Mouse (Mus musculus) hindbrain, postnatal 0 days (tissue): ENCODE measurements around the gene Pptc7. TPM values are rescaled to one million over a fixed set of nuclear protein-coding genes. Genes with fewer than 3 reads are reported as not detected.

Experiments
- ATAC-seq: fragments of 200-750 bp; cut with Nextera tagmentation; 2 replicates; pipeline ENCODE4 v1.8.0; 2017; ENCODE audit warnings: mild to moderate bottlenecking, moderate TSS enrichment, moderate library complexity
- DNase-seq: peaks from one replicate; pipeline ENCODE4 v3.0.0-alpha.2; 2015; ENCODE audit warnings: low spot score
- H3K27ac ChIP-seq: fragments of 300-500 bp; sonication (generic); 2 replicates; pipeline ENCODE4 v1.5.1; 2014; ENCODE audit warnings: mild to moderate bottlenecking
- H3K27me3 ChIP-seq: fragments of 300-500 bp; sonication (generic); 2 replicates; pipeline ENCODE4 v1.6.1; 2014; ENCODE audit warnings: low read length, mixed read lengths; ENCODE audit not compliant: insufficient read depth
- H3K36me3 ChIP-seq: fragments of 300-500 bp; sonication (generic); 2 replicates; pipeline ENCODE4 v1.6.1; 2014; ENCODE audit warnings: low read length, mixed read lengths; ENCODE audit not compliant: insufficient read depth
- H3K4me1 ChIP-seq: fragments of 300-500 bp; sonication (generic); 2 replicates; pipeline ENCODE4 v1.6.1; 2014; ENCODE audit warnings: antibody characterized with exemption, low read length, mixed read lengths; ENCODE audit not compliant: insufficient read depth
- H3K4me2 ChIP-seq: fragments of 300-500 bp; sonication (generic); 2 replicates; pipeline ENCODE4 v1.6.1; 2014; ENCODE audit warnings: low read depth, mild to moderate bottlenecking, low read length, moderate library complexity, mixed read lengths
- H3K4me3 ChIP-seq: fragments of 300-500 bp; sonication (generic); 2 replicates; pipeline ENCODE4 v1.5.1; 2014; ENCODE audit warnings: low read length
- H3K9ac ChIP-seq: fragments of 300-500 bp; sonication (generic); replicated peaks from 2 replicates; pipeline ENCODE4 v1.6.1; 2014; ENCODE audit warnings: mild to moderate bottlenecking, low read length, moderate library complexity, mixed read lengths
- H3K9me3 ChIP-seq: fragments of 300-500 bp; sonication (generic); 2 replicates; pipeline ENCODE4 v1.6.1; 2016; ENCODE audit warnings: low read length, mixed read lengths
- CTCF ChIP-seq: IDR thresholded peaks from 2 replicates; pipeline ENCODE4 v1.5.1; 2016; ENCODE audit warnings: antibody characterized with exemption, control low read depth, low read depth
- WGBS: fragments of 180-500 bp; shearing (Covaris S2); extraction: QIAGEN DNeasy Blood & Tissue Kit; methylation state at CpG from one replicate; pipeline ENCODE4 v1.1.7; 2014; 5-methylcytosine and 5-hydroxymethylcytosine counted together
- polyA plus RNA-seq: library from polyadenylated mRNA; unstranded; fragments of >200 nt; fragmentation: Nextera tagmentation; extraction: Ambion mirVana; gene quantifications from 2 replicates; pipeline ENCODE4 v1.2.1, GENCODE M21; 2015
- total RNA-seq: library from RNA; depleted of rRNA; stranded (reverse); fragments of >200 nt; gene quantifications from 2 replicates; pipeline ENCODE4 v1.2.3, GENCODE M21; 2014

The Pptc7 gene
- total and polyA plus RNA-seq, 2 experiments from 2014 or later, result 7.2 to 18.7 TPM

DNA sequence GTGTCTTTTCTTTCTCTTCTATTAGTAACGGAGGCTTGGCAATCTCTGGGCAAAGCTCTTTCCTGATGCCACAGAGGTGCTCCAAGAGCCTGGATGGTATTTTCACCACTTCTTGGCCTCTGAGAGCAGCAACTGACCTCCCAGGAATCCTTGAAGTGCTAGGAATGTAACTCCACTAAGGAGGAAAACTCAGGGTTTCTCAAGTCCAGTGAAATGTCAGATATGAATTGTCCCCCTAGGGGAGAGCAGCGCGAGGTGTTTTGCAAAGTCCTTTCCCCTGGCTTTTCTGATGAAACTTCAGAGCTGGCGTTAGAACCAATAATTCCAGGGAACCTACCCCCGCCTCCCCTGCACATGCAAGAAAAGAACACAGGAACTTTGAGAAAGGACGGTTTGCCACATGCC is 3.7 kb upstream of the Pptc7 start:
- no peak overlapping the region for H3K27ac ChIP-seq
- peaks cover 3% of the 10 kb centered on the region for H3K4me1 ChIP-seq
- no peak for DNase-seq
- peak; percentile 17; the same call in 1 of the 2 replicates for TF ChIP-seq CTCF
- H3K27me3 ChIP-seq, result no peaks in the 10 kb centered on the region
- no peak for ATAC-seq
- WGBS, result 41% methylated on average over 6 of the region's 6 CpGs
- no peaks in the 10 kb centered on the region for H3K36me3 ChIP-seq
- no peak overlapping the region for H3K4me3 ChIP-seq
- no peaks in the 10 kb centered on the region for H3K9me3 ChIP-seq
- no peak overlapping the region for H3K9ac ChIP-seq
- H3K4me2 ChIP-seq, result peak overlapping the region; percentile 24; the same call in 1 of the 2 replicates

DNA sequence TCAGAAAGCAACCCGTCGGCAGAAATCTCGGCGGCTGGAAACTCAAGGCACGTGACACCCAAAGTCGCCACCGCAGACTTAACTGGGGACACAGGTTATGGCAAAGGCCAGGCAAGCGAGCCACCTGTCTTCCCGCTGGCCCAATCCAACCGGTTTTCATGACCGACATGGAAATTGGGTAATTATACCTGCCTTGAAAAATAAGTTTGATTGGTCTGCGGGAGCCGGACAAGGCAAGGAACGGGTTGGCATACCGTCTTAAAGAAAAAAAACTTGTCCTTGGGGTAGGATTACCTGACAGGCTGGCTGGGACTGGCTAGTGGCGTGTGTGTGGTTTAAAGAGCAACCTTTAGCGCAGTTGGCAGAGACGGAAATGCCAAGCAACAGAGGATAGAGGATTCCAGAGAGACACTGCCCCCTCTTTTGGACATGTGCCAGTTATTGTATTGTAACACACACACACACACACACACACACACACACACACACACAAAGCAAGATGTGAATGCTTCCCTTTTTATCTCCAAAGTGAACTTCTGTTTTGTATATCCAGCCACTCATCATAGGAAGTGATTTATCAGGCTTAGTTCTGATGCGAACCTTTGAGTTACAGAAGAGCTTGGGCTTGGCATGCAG is 3.2 kb upstream of the Pptc7 start:
- peak overlapping the region; percentile 24; the same call in 1 of the 2 replicates for H3K4me2 ChIP-seq
- 37% methylated on average over 19 of the region's 19 CpGs for WGBS
- peak; percentile 42 for DNase-seq

DNA sequence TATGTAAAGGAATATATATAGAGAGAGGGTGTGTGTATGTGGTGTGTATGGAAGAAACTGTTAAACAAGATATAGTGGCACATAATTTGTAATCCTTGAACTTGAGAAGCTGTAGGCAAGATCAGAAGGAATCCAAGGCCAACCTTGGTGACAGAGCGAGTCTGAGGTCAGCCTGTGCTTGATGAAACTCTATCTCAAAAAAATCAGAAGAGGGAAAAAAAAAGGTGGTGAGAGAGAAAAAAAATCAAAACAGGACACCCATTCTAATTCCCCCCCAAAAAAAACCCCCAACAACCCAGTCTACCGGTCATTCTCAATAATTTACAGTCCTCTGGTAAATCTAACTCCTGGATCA is 360 bp upstream of the Pptc7 start:
- H3K4me1 ChIP-seq, result peaks cover 12% of the 10 kb centered on the region
- ATAC-seq (no peak), DNase-seq (no peak)
- H3K9ac ChIP-seq, result no peak overlapping the region
- WGBS, result 33% methylated on average over 2 of the region's 2 CpGs
- no peak overlapping the region for H3K4me2 ChIP-seq
- H3K27me3 ChIP-seq, result no peaks in the 10 kb centered on the region
- no peak overlapping the region for H3K27ac ChIP-seq
- peak overlapping the region; percentile 77; the same call in 1 of the 2 replicates for H3K4me3 ChIP-seq
- no peaks in the 10 kb centered on the region for H3K9me3 ChIP-seq
- no peaks in the 10 kb centered on the region for H3K36me3 ChIP-seq
- no peak for TF ChIP-seq CTCF

More for the DNA sequence above, 3.2 kb upstream of the Pptc7 start:
- Histone ChIP-seq H3K4me3 (no peak overlapping the region), H3K27me3 (no peaks in the 10 kb centered on the region), H3K36me3 (no peaks in the 10 kb centered on the region), H3K4me1 (peaks cover 8% of the 10 kb centered on the region), H3K9me3 (no peaks in the 10 kb centered on the region), H3K27ac (no peak overlapping the region), H3K9ac (no peak overlapping the region)
- no peak for TF ChIP-seq CTCF
- no peak for ATAC-seq

DNA sequence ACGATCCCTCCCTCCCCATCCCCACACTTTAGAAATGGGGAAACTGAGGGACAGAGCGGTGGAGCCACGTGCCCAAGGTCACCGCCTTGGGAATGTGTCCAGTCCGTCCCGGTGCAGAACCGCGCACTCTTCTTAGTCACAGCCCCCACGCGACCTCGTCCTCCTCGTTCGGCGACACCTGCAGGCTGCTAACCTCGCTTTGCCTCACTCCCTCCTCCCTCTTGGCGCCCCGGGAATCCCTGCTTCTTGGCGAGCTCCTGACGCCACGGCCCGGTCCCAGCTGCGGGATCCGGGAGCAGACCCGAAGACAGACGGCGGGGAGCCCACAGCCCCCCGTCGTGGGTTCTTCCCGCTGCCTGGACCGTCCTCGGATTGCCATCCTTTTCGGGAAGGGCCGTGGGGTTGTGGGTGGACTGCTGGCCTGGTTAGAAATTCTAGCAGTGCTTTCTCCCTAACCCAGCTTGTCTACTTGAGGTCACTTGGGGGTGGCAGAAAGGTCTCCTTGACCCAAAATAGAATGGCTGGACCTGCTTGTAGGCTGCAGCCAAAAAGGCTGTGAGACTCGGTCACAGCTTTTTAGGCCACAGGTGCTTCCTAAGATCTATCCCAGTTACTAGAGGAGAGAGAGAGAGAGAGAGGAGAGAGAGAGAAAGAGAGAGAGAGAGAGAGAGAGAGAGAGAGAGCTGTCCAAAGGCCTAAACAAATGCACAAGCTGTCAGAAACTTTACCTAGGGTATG is 1.0 kb downstream of the Pptc7 start:
- DNase-seq (peak; percentile 55), ATAC-seq (peak; percentile 63)
- Histone ChIP-seq H3K36me3 (no peaks in the 10 kb centered on the region), H3K9me3 (no peaks in the 10 kb centered on the region), H3K27ac (peak overlapping the region; percentile 93), H3K4me2 (peak overlapping the region; percentile 100), H3K4me3 (peak overlapping the region; percentile 77), H3K9ac (peak overlapping the region; percentile 88), H3K27me3 (no peaks in the 10 kb centered on the region), H3K4me1 (peaks cover 12% of the 10 kb centered on the region)
- WGBS, result under 1% methylated on average over 34 of the region's 34 CpGs
- TF ChIP-seq CTCF, result no peak; the same call in none of the 2 replicates

DNA sequence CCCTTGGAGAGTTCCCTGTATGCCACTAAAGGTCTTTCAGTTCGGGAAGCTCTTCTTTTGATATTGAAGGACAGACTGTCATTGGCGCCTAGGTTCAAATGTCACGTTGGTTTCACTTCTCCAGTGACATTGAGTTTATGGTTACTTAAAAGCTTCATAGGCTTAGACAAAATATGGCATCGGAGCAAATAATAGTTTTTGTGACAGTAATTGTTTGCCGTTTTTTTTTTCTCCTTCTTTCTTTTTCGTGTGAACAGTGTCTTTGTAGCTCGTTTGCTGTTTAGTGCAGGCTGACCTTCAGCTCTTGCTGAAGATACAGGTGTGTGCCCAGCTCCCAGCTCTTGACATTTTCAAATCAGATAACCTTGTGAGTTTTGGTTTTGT is 1.6 kb downstream of the Pptc7 start:
- no peak overlapping the region for H3K27ac ChIP-seq
- DNase-seq (no peak), ATAC-seq (no peak)
- H3K27me3 ChIP-seq, result no peaks in the 10 kb centered on the region
- peak overlapping the region; percentile 100 for H3K4me2 ChIP-seq
- H3K4me3 ChIP-seq, result peak overlapping the region; percentile 77
- 51% methylated on average over 7 of the region's 7 CpGs for WGBS
- no peaks in the 10 kb centered on the region for H3K36me3 ChIP-seq
- H3K4me1 ChIP-seq, result peaks cover 12% of the 10 kb centered on the region
- no peak for TF ChIP-seq CTCF
- H3K9me3 ChIP-seq, result no peaks in the 10 kb centered on the region
- H3K9ac ChIP-seq, result peak overlapping the region; percentile 88; the same call in 1 of the 2 replicates

DNA sequence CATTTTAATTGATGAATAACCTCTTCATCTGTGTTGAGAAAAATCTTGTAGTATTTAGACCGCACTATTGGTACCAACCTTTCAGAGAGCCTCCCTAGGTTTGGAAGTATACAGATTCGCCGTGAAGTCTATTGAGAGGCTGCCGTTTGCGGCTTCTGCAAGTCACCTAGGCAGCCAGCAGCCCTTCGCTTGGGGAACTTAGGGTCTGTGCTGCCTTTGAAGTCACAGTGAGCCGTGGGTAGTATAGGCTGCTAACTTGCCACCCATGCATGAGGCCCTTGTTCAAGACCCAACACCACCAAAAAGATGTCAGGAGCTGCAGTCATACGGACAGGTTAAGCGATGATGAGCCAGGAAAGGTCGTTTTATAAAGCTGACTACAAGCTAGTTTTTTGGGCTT is 2.0 kb downstream of the Pptc7 start:
- Histone ChIP-seq H3K36me3 (no peaks in the 10 kb centered on the region), H3K4me2 (peak overlapping the region; percentile 100), H3K9me3 (no peaks in the 10 kb centered on the region), H3K4me1 (peaks cover 13% of the 10 kb centered on the region), H3K27ac (no peak overlapping the region), H3K4me3 (peak overlapping the region; percentile 77; the same call in 1 of the 2 replicates), H3K9ac (no peak overlapping the region), H3K27me3 (no peaks in the 10 kb centered on the region)
- WGBS, result 82% methylated on average over 10 of the region's 10 CpGs
- no peak for DNase-seq
- no peak for TF ChIP-seq CTCF
- ATAC-seq, result no peak

DNA sequence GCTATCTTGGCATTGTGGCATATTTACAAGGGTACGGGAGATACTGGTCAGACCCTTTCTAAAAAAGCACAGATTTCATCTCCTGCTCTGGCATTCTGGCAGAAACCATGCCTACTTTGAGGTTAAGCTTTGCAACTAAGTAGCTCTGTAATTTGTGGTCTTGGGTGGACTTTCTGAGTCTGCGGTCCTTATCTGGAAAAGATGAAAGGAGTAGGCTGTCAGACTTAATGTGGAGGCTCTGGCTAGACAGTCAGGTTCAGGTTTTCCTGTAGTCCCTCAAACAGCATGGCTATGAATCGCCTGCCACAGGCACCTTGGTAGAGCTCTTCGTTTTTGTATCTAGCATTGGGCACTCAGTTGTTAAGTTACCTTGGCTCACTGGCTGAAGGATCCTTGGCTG is 2.9 kb downstream of the Pptc7 start:
- TF ChIP-seq CTCF, result no peak
- DNase-seq, result no peak
- no peak overlapping the region for H3K4me3 ChIP-seq
- H3K9me3 ChIP-seq, result no peaks in the 10 kb centered on the region
- H3K4me2 ChIP-seq, result no peak overlapping the region
- H3K36me3 ChIP-seq, result no peaks in the 10 kb centered on the region
- no peaks in the 10 kb centered on the region for H3K27me3 ChIP-seq
- 92% methylated on average over 4 of the region's 4 CpGs for WGBS
- ATAC-seq, result no peak
- no peak overlapping the region for H3K9ac ChIP-seq
- H3K4me1 ChIP-seq, result peaks cover 16% of the 10 kb centered on the region
- H3K27ac ChIP-seq, result no peak overlapping the region
